Mouse (Mus musculus) c-Kit-positive CD71-positive TER-119-positive erythroid progenitor cells, embryonic 14.5 days (primary cell): ENCODE measurements at regions not wholly inside any gene's neighbourhood (a gene's known extent, or its start where the extent isn't known, plus 50 kb on each side); places are given as distances from the start of the nearest gene placed in this dataset.

ENCODE experiments used
- DNase-seq: peaks from one replicate; pipeline ENCODE4 v3.0.0-alpha.2; 2013; ENCODE audit warnings: low spot score

GRCm38 (mm10) chr17:7680658-7681057 lies 146.4 kb downstream of the Fndc1 start:
- no peak for DNase-seq

- no peak for DNase-seq
These were observed 147.3 kb downstream of the Fndc1 start for GRCm38 (mm10) chr17:7679786-7680185.

- DNase-seq, result no peak
These were observed 148.2 kb downstream of the Fndc1 start for GRCm38 (mm10) chr17:7678898-7679297.

GRCm38 (mm10) chr17:7677796-7678195 lies 149.3 kb downstream of the Fndc1 start:
- no peak for DNase-seq

GRCm38 (mm10) chr17:7677301-7677700 lies 149.8 kb downstream of the Fndc1 start:
- DNase-seq, result no peak

GRCm38 (mm10) chr17:7676776-7677175 lies 150.3 kb downstream of the Fndc1 start:
- no peak for DNase-seq

GRCm38 (mm10) chr17:7674511-7674910 lies 152.6 kb downstream of the Fndc1 start:
- DNase-seq, result no peak

- no peak for DNase-seq
These were observed 159.3 kb downstream of the Fndc1 start for GRCm38 (mm10) chr17:7667826-7668225.

GRCm38 (mm10) chr17:7666781-7667398 lies 160.2 kb downstream of the Fndc1 start:
- no peak for DNase-seq

GRCm38 (mm10) chr17:7666207-7666606 lies 160.9 kb downstream of the Fndc1 start:
- DNase-seq, result no peak

- DNase-seq, result no peak
These were observed 161.4 kb downstream of the Fndc1 start for GRCm38 (mm10) chr17:7665686-7666085.

GRCm38 (mm10) chr17:7663896-7664880 lies 162.9 kb downstream of the Fndc1 start:
- DNase-seq, result no peak

- peak; percentile 1 for DNase-seq
These were observed 170.6 kb downstream of the Fndc1 start for GRCm38 (mm10) chr17:7656503-7656902.

GRCm38 (mm10) chr17:7655966-7656365 lies 171.1 kb downstream of the Fndc1 start:
- no peak for DNase-seq

GRCm38 (mm10) chr17:7654064-7654564 lies 173.0 kb downstream of the Fndc1 start:
- no peak for DNase-seq

GRCm38 (mm10) chr17:7652037-7652436 lies 175.1 kb downstream of the Fndc1 start:
- no peak for DNase-seq

- DNase-seq, result no peak
These were observed 176.7 kb downstream of the Fndc1 start for GRCm38 (mm10) chr17:7650417-7650816.

- DNase-seq, result no peak
These were observed 182.1 kb downstream of the Fndc1 start for GRCm38 (mm10) chr17:7644857-7645481.

- no peak for DNase-seq
These were observed 183.5 kb downstream of the Fndc1 start for GRCm38 (mm10) chr17:7643640-7644039.

- no peak for DNase-seq
These were observed 184.6 kb downstream of the Fndc1 start for GRCm38 (mm10) chr17:7642442-7642887.

GRCm38 (mm10) chr17:7634291-7634664 lies 192.8 kb downstream of the Fndc1 start:
- no peak for DNase-seq
